Mouse (Mus musculus) limb, embryonic 14.5 days (tissue): ENCODE results near the gene H2afz. TPM values are rescaled to one million over a fixed set of nuclear protein-coding genes. Genes with fewer than 3 reads are reported as not detected.

Source experiments
- ATAC-seq: fragments of 200-750 bp; cut with Nextera tagmentation; 2 replicates; pipeline ENCODE4 v1.8.0; 2017; ENCODE audit warnings: low read depth, moderate number of reproducible peaks, moderate TSS enrichment; ENCODE audit not compliant: low FRiP score
- DNase-seq: peaks from one replicate; pipeline ENCODE4 v3.0.0-alpha.2; 2015; ENCODE audit warnings: low spot score
- H3K27ac ChIP-seq: fragments of 300-500 bp; sonication (generic); replicated peaks from 2 replicates; pipeline ENCODE4 v1.5.1; 2014; ENCODE audit warnings: low read depth, mild to moderate bottlenecking, low read length, moderate library complexity, mixed read lengths
- H3K27me3 ChIP-seq: fragments of 300-500 bp; sonication (generic); 2 replicates; pipeline ENCODE4 v1.6.1; 2014; ENCODE audit warnings: low read length, mixed read lengths; ENCODE audit not compliant: control insufficient read depth, insufficient read depth
- H3K36me3 ChIP-seq: fragments of 300-500 bp; sonication (generic); 2 replicates; pipeline ENCODE4 v1.6.1; 2014; ENCODE audit warnings: mild to moderate bottlenecking, low read length, moderate library complexity, mixed read lengths; ENCODE audit not compliant: control insufficient read depth, insufficient read depth
- H3K4me1 ChIP-seq: fragments of 300-500 bp; sonication (generic); 2 replicates; pipeline ENCODE4 v1.6.1; 2014; ENCODE audit warnings: antibody characterized with exemption, low read length, mixed read lengths; ENCODE audit not compliant: control insufficient read depth, insufficient read depth
- H3K4me2 ChIP-seq: fragments of 300-500 bp; sonication (generic); replicated peaks from 2 replicates; pipeline ENCODE4 v1.6.1; 2014; ENCODE audit warnings: low read depth, mild to moderate bottlenecking, low read length, moderate library complexity; ENCODE audit not compliant: severe bottlenecking
- H3K4me3 ChIP-seq: fragments of 300-500 bp; sonication (generic); replicated peaks from 2 replicates; pipeline ENCODE4 v1.5.1; 2014; ENCODE audit warnings: low read length
- H3K9ac ChIP-seq: fragments of 300-500 bp; sonication (generic); 2 replicates; pipeline ENCODE4 v1.6.1; 2014; ENCODE audit warnings: mild to moderate bottlenecking, low read depth, low read length, moderate library complexity; ENCODE audit not compliant: severe bottlenecking
- H3K9me3 ChIP-seq: fragments of 300-500 bp; sonication (generic); 2 replicates; pipeline ENCODE4 v1.6.1; 2016; ENCODE audit warnings: low read length; ENCODE audit not compliant: control insufficient read depth
- POLR2A ChIP-seq: fragments of 200-500 bp; IDR thresholded peaks from 2 replicates; pipeline ENCODE4 v1.8.0; 2012; ENCODE audit warnings: inconsistent platforms, mild to moderate bottlenecking, moderate library complexity, borderline replicate concordance; ENCODE audit not compliant: insufficient read depth, insufficient read length; ENCODE audit errors: extremely low read depth
- WGBS: fragments of 180-500 bp; shearing (Covaris S2); extraction: QIAGEN DNeasy Blood & Tissue Kit; methylation state at CpG from one replicate; pipeline ENCODE4 v1.1.7; 2014; 5-methylcytosine and 5-hydroxymethylcytosine counted together
- polyA plus RNA-seq, 2 experiments: library from polyadenylated mRNA; depleted of rRNA in 1 of 2; stranded (reverse) in 1 of 2; unstranded in 1 of 2; fragments of >200 nt; fragmentation: Nextera tagmentation in 1 of 2; extraction: Ambion mirVana in 1 of 2; gene quantifications; 2 replicates each; pipeline versions ENCODE4 v1.2.1 to v1.2.3; 2012 to 2014

The H2afz gene
- polyA plus RNA-seq, 2 experiments: 1,069 to 1,399 TPM

GRCm38 (mm10) chr3:137887961-137888360, 23.7 kb downstream of the H2afz start:
- DNase-seq (no peak), ATAC-seq (no peak)
- Histone ChIP-seq H3K9ac (no peak overlapping the region), H3K4me1 (no peaks in the 10 kb centered on the region), H3K27me3 (no peaks in the 10 kb centered on the region), H3K36me3 (peaks cover 36% of the 10 kb centered on the region), H3K9me3 (no peaks in the 10 kb centered on the region), H3K27ac (no peak overlapping the region), H3K4me3 (no peak overlapping the region), H3K4me2 (no peak overlapping the region)
- WGBS: 75% methylated on average over 7 of the region's 7 CpGs
- no peak for TF ChIP-seq POLR2A

- no peak overlapping the region for H3K4me2 ChIP-seq
- 67% methylated on average over 3 of the region's 3 CpGs for WGBS
- ATAC-seq: no peak
- no peaks in the 10 kb centered on the region for H3K4me1 ChIP-seq
- no peak overlapping the region for H3K4me3 ChIP-seq
- H3K27ac ChIP-seq: no peak overlapping the region
- H3K9ac ChIP-seq: no peak overlapping the region
- H3K9me3 ChIP-seq: no peaks in the 10 kb centered on the region
- H3K36me3 ChIP-seq: peaks cover 50% of the 10 kb centered on the region
- H3K27me3 ChIP-seq: no peaks in the 10 kb centered on the region
- TF ChIP-seq POLR2A: no peak
- no peak for DNase-seq
Observed at GRCm38 (mm10) chr3:137891089-137891488, 26.8 kb downstream of the H2afz start.

- peaks cover 50% of the 10 kb centered on the region for H3K36me3 ChIP-seq
- H3K9ac ChIP-seq: no peak overlapping the region
- no peak for TF ChIP-seq POLR2A
- WGBS: 94% methylated on average over 4 of the region's 4 CpGs
- H3K27ac ChIP-seq: no peak overlapping the region
- H3K4me3 ChIP-seq: no peak overlapping the region
- DNase-seq (no peak), ATAC-seq (no peak)
- no peak overlapping the region for H3K4me2 ChIP-seq
- H3K27me3 ChIP-seq: no peaks in the 10 kb centered on the region
- no peaks in the 10 kb centered on the region for H3K4me1 ChIP-seq
- no peaks in the 10 kb centered on the region for H3K9me3 ChIP-seq
Observed at GRCm38 (mm10) chr3:137892118-137892517, 27.8 kb downstream of the H2afz start.

GRCm38 (mm10) chr3:137893789-137894188, 29.5 kb downstream of the H2afz start:
- 94% methylated on average over 4 of the region's 4 CpGs for WGBS
- no peak for DNase-seq
- no peak for TF ChIP-seq POLR2A
- H3K9me3 ChIP-seq: no peaks in the 10 kb centered on the region
- H3K9ac ChIP-seq: no peak overlapping the region
- no peaks in the 10 kb centered on the region for H3K27me3 ChIP-seq
- no peak overlapping the region for H3K4me3 ChIP-seq
- H3K36me3 ChIP-seq: peaks cover 49% of the 10 kb centered on the region
- no peaks in the 10 kb centered on the region for H3K4me1 ChIP-seq
- H3K4me2 ChIP-seq: no peak overlapping the region
- no peak for ATAC-seq
- H3K27ac ChIP-seq: no peak overlapping the region

GRCm38 (mm10) chr3:137895196-137895595, 30.9 kb downstream of the H2afz start:
- WGBS: 96% methylated on average over 3 of the region's 3 CpGs
- H3K27me3 ChIP-seq: no peaks in the 10 kb centered on the region
- DNase-seq: no peak
- H3K36me3 ChIP-seq: peaks cover 38% of the 10 kb centered on the region
- H3K4me2 ChIP-seq: no peak overlapping the region
- no peak overlapping the region for H3K27ac ChIP-seq
- no peak for ATAC-seq
- H3K4me3 ChIP-seq: no peak overlapping the region
- no peak overlapping the region for H3K9ac ChIP-seq
- H3K9me3 ChIP-seq: no peaks in the 10 kb centered on the region
- H3K4me1 ChIP-seq: no peaks in the 10 kb centered on the region
- TF ChIP-seq POLR2A: no peak

- WGBS: 64% methylated on average over 4 of the region's 4 CpGs
- Histone ChIP-seq H3K9ac (no peak overlapping the region), H3K4me2 (no peak overlapping the region), H3K27me3 (no peaks in the 10 kb centered on the region), H3K4me3 (no peak overlapping the region), H3K27ac (no peak overlapping the region), H3K9me3 (no peaks in the 10 kb centered on the region), H3K36me3 (peaks cover 45% of the 10 kb centered on the region), H3K4me1 (no peaks in the 10 kb centered on the region)
- TF ChIP-seq POLR2A: no peak
- ATAC-seq (no peak), DNase-seq (no peak)
Observed at GRCm38 (mm10) chr3:137896386-137896785, 32.1 kb downstream of the H2afz start.
